Mouse (Mus musculus) heart, adult 11 months (tissue): Measurements from ENCODE around the gene Tlr6.
A peak's percentile ranks its signal among the peaks of the same experiment; 100 is the strongest.

Experiments used
- DNase-seq: peaks from one replicate; pipeline ENCODE4 v3.0.0; 2022

The Tlr6 gene

DNA sequence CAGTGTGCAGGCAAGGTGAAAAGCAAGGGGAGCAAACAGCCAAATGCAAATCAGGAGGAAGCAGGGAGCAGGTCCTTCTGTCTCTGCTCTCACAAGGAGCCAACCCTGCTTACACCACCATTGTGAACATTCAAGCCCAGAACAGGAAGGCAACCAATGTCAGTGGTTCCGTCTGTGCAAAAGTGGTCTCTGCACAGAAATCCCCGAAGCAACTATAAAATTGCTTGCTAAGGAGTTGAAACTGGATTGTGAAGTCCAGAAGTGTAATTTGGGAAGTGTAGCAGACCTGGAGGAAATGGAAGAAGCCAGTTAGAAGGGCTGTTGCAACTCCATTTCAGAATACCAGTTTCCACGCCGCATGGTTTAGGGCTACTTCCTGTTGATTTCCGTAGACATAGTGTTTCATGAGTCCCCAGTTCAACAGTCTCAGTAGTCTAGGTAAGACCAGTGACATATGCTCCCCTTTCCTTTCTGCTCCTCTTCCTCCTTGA, 37.0 kb downstream of the Tlr6 start:
- peak; percentile 93 for DNase-seq

DNA sequence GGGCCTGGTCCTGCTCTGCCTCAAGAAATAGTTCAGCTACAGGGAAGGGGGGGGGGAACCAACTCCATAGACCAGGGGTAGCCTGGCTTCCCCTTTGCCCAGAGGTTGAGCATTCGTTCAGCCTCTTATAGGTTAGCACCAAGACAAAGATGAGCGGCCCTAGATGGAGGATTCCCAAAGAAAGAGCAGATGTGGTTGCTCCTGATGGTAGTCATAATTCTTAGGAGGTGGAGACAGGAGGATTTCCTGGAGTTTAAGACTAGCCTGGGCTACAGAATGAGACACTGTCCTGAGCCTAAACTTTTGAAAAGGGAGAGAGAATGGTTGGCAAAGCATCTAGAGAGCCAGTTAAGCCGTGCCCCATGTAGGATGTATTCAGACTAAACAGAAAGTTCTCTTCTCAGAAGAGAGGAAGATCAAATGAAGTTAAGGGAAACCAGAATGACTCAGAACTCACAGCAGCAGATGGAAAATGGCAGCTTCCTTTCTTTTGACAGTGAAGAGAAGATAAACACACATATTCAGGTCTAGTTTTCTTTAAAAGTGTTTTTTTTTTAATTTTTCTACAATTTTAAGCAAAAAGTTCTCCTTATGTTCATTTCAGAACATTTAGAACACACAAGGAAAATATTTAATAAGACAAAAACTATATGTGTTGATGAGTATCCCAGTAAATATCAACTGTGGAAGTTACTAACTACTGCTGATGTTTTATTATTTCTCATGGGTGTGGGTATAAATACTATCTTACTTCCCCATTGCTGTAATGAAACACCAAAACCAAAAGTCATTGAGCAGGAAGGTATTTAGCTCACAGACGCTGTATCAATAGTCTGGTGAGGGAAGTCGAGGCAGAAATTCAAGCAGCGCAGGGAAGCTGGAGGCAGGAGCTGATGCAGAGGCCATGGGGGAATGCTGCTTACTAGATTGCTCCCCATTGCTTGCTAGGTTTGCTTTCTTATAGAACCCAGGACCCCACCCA, 41.0 kb downstream of the Tlr6 start:
- peak; percentile 45 for DNase-seq

DNA sequence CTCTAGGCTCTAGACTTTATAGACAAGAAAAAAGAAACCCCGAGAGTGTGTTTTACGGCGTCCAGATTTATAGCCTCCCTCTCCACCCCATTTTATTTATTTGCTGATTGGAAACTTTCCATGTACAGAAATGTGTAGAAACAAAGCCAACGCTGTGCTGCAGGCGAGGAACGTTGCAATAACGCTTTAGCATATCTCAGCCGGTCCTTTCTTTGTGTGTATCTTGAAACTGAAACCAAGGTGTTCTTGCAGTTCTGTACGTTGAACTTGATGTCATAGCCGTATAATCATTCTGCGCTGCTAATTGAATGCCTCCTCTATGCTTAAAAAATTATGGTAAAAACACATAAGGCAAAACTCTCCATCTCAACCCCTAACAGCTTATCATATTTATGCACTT, 42.2 kb downstream of the Tlr6 start:
- DNase-seq, result peak; percentile 31

DNA sequence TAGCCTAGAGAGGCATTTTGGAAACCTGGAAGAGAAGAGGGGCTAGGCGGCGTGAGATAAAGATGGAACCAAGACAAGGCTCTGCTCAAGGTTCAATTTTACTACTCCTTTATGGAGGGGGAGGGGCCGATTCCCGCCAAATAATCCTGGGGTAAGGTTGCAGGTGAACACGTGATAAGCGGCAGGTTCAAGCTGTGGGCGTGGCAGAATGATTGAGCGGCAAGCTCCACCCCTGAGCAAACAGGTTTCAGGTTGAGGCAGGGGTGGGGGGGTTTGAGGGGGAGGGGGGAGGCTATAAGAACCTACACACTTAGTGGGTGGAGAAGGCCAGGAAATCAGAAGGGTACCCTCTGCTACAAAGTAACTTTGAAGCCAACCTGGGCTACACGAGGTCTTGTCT, 42.7 kb downstream of the Tlr6 start:
- DNase-seq, result peak; percentile 54

DNA sequence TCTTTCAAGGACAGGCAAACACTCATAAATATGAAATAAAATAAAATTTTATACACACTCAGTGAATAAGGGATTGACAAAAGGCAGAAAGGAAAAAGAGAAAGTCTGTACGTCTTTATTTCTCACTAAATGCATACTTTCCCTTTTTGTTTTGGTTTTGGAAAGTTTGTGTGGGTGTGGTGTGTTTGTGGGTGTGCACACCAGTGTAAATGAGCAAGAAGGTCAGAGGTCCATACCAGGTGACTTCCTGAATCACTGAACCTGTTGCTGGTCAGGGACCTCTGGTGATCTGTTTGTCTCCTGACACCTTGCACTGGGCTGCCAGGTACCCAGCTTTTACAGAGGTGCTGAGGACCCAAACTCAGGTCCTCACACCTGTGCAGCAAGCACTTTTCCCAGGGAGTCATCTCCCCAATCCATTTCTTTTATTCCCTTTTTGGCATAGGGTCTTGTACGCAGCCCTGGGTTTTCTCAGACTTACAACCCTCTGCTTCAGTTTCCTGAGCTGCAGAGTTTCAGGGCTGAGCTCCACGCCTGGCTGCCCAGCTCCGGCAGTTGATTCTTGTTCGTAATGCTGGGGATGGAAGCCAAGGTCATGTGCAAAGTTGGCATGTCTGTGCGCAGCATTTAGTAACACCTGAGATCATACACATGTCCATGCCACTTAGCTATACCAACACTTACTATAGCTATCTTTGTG, 51.2 kb downstream of the Tlr6 start:
- DNase-seq, result peak; percentile 75

DNA sequence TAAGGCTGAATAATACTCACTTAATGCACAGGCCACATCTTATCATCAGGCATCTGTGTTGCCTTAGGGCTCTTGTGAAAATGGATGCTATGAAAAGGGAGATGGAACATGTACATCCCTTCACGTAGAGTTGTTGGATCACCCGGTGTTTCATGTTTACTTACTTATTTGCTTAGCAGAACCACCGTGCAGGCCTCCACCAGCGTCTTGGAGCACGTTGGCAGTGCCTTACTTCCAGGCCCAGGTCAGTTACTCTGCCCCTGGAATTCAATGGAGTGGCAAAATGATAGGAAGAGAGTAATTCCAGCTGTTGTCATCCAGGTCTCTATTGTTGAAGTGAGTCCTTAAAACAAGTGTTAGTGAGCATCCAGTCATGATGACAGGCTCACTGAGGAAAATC, 52.0 kb downstream of the Tlr6 start:
- peak; percentile 81 for DNase-seq

DNA sequence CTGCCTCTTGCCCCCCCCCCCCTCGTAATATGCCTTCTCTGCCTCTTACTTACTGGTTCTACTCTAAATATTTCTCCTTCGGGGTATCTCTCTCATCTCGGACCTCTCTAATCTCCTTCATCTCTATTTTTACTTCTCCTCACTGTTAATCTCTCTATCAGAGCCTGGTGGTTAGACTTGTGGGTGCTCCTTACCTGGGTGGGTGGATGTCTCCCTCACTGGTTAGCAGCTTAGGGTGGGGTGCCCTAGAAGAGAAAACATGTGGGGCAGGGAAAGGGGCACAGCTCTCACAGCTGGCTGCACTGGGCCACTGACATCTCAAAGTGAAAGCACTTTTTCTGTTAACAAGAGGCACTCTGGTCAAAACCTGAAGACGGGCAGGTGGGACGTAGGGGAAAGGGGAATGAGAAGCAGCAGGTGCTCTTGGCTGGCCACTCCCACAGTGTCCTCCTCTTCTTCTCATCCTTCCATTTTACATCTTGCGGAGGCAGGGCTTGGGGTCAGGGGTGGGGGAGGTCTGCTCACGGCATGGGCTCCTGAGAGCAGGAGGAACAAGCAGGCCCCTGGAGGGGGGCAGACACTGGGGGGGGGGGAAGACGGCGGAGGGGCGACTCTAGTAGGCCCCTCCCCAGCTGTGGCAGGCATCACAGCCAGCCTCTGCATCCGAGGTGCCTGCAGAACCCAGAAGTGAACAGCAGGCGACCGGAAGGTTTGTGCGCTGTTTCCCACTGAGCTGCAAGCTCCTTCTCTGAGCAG, 54.2 kb downstream of the Tlr6 start:
- DNase-seq, result peak; percentile 85
